Mouse (Mus musculus) hindbrain, embryonic 13.5 days (tissue): ENCODE measurements at regions not wholly inside any gene's neighbourhood (a gene's known extent, or its start where the extent isn't known, plus 50 kb on each side); places are given as distances from the start of the nearest gene placed in this dataset.
"Not testable (repeated sequence)": the region's sequence is repeated elsewhere in the genome, so short reads cannot be mapped to it uniquely, and the experiment has no call there.

ENCODE experiments used
- ATAC-seq: fragments of 200-750 bp; cut with Nextera tagmentation; 2 replicates; pipeline ENCODE4 v1.8.0; 2017; ENCODE audit warnings: moderate TSS enrichment; ENCODE audit not compliant: low FRiP score
- H3K27ac ChIP-seq: fragments of 300-500 bp; sonication (generic); 2 replicates; pipeline ENCODE4 v1.5.1; 2015; ENCODE audit warnings: inconsistent platforms, mild to moderate bottlenecking, moderate library complexity
- H3K27me3 ChIP-seq: fragments of 300-500 bp; sonication (generic); 2 replicates; pipeline ENCODE4 v1.6.1; 2015; ENCODE audit warnings: mild to moderate bottlenecking, inconsistent platforms
- H3K36me3 ChIP-seq: fragments of 300-500 bp; sonication (generic); 2 replicates; pipeline ENCODE4 v1.6.1; 2015; ENCODE audit warnings: mild to moderate bottlenecking, inconsistent platforms
- H3K4me1 ChIP-seq: fragments of 300-500 bp; sonication (generic); replicated peaks from 2 replicates; pipeline ENCODE4 v1.6.1; 2015; ENCODE audit warnings: inconsistent platforms
- H3K4me2 ChIP-seq: fragments of 300-500 bp; sonication (generic); 2 replicates; pipeline ENCODE4 v1.6.1; 2015; ENCODE audit warnings: inconsistent platforms, mild to moderate bottlenecking, moderate library complexity
- H3K4me3 ChIP-seq: fragments of 300-500 bp; sonication (generic); 2 replicates; pipeline ENCODE4 v1.5.1; 2015; ENCODE audit warnings: mild to moderate bottlenecking, inconsistent platforms
- H3K9ac ChIP-seq: fragments of 300-500 bp; sonication (generic); 2 replicates; pipeline ENCODE4 v1.6.1; 2015; ENCODE audit warnings: mild to moderate bottlenecking, inconsistent platforms
- H3K9me3 ChIP-seq: fragments of 300-500 bp; sonication (generic); 2 replicates; pipeline ENCODE4 v1.6.1; 2016; ENCODE audit warnings: inconsistent platforms
- WGBS: fragments of 180-500 bp; shearing (Covaris S2); methylation state at CpG from one replicate; pipeline ENCODE4 v1.1.7; 2015; 5-methylcytosine and 5-hydroxymethylcytosine counted together

DNA sequence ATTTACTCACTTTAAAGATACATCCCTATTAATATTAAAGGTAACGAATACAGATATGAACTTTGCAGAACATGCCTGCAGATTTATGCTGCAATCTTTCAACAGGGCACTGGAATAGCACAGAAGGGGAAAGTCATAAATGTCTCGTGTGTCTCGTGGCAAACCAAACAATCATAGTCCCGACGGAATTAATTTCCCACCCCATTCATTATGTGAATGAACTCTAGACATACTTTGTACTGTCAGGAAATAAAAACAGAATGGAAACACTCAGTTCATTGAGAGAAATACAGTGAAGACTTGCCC lies 288.1 kb upstream of the Zic4 start:
- WGBS = 47% methylated on average over 5 of the region's 5 CpGs
- Histone ChIP-seq H3K9ac (no peak overlapping the region), H3K4me3 (no peak overlapping the region), H3K4me1 (no peaks in the 10 kb centered on the region), H3K27ac (no peak overlapping the region), H3K27me3 (no peaks in the 10 kb centered on the region), H3K9me3 (no peaks in the 10 kb centered on the region), H3K4me2 (no peak overlapping the region), H3K36me3 (no peaks in the 10 kb centered on the region)
- no peak for ATAC-seq

DNA sequence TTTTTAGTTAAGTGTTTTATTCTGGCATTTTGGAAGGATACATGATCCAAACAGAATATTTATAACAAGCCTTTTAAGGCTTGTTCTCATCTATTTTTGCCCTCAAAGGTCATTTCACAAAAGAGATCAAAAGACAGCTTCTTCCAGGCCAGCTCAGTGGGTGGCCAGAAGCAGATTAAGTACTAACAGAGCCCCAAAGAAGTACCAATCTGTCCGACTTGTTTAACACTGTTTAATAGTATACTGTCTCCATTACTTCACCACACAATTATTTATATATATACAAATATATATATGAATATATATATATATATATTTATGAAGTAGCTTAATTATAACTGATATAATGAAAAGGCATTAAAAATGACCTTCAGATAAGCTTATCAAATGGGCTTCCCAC lies 284.7 kb upstream of the Zic4 start:
- ATAC-seq = no peak
- Histone ChIP-seq H3K4me2 (no peak overlapping the region), H3K36me3 (no peaks in the 10 kb centered on the region), H3K27ac (no peak overlapping the region), H3K27me3 (no peaks in the 10 kb centered on the region), H3K9ac (no peak overlapping the region), H3K4me3 (no peak overlapping the region), H3K4me1 (no peaks in the 10 kb centered on the region), H3K9me3 (no peaks in the 10 kb centered on the region)
- WGBS = 30% methylated on average over 1 of the region's 1 CpGs

DNA sequence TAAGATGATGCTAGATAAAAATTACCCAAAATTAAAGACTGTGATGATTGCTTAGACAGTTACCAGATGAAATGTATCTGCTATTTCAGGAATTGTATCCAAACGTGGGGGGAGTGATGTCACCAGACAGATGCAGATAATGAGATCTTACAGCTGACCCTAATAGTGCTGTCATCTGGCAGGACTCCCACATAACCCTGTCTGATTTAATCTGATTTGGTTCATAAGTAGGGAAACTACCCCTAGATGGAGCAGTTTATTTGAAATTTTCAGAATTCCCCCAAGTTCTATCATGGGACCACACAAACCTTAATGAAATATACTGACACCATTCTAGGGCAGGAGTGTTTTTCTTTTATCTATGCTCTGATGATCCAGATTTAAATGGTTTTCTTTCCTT lies 278.4 kb upstream of the Zic4 start:
- Histone ChIP-seq H3K9me3 (no peaks in the 10 kb centered on the region), H3K27ac (no peak overlapping the region), H3K4me2 (no peak overlapping the region), H3K36me3 (no peaks in the 10 kb centered on the region), H3K9ac (no peak overlapping the region), H3K4me3 (no peak overlapping the region), H3K27me3 (no peaks in the 10 kb centered on the region), H3K4me1 (no peaks in the 10 kb centered on the region)
- no peak for ATAC-seq
- WGBS = 56% methylated on average over 1 of the region's 1 CpGs

DNA sequence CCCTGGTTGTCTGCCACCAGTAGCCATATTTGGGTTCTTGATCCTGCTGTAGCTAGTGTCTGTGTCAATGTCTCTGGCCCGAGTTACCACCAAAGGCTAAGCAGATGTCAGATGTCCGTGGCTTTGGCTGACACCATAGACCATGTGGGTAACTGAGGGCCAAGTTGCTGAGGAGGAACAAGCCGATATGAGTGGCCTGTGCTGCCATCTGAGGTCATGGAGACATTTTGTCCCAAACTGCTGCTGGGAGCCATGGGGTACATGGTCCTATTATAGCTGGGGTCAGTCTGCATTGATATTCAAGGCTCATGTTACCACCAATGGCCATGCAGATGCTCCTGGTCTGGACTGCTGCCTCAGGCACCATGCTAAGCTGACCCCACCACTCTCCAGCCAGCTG lies 276.3 kb upstream of the Zic4 start:
- 89% methylated on average over 3 of the region's 3 CpGs for WGBS
- Histone ChIP-seq H3K4me2 (no peak overlapping the region), H3K27me3 (no peaks in the 10 kb centered on the region), H3K4me1 (no peaks in the 10 kb centered on the region), H3K4me3 (no peak overlapping the region), H3K36me3 (no peaks in the 10 kb centered on the region), H3K9ac (no peak overlapping the region), H3K9me3 (no peaks in the 10 kb centered on the region), H3K27ac (no peak overlapping the region)
- ATAC-seq = no peak

GRCm38 (mm10) chr9:91089348-91089747 lies 272.9 kb upstream of the Zic4 start:
- H3K4me3 ChIP-seq = no peak overlapping the region
- no peaks in the 10 kb centered on the region for H3K4me1 ChIP-seq
- no peaks in the 10 kb centered on the region for H3K27me3 ChIP-seq
- WGBS = 31% methylated on average over 2 of the region's 2 CpGs
- no peak overlapping the region for H3K27ac ChIP-seq
- H3K9ac ChIP-seq = no peak overlapping the region
- no peak overlapping the region for H3K4me2 ChIP-seq
- no peaks in the 10 kb centered on the region for H3K9me3 ChIP-seq
- peak; percentile 61; the same call in 1 of the 2 replicates for ATAC-seq
- H3K36me3 ChIP-seq = no peaks in the 10 kb centered on the region

DNA sequence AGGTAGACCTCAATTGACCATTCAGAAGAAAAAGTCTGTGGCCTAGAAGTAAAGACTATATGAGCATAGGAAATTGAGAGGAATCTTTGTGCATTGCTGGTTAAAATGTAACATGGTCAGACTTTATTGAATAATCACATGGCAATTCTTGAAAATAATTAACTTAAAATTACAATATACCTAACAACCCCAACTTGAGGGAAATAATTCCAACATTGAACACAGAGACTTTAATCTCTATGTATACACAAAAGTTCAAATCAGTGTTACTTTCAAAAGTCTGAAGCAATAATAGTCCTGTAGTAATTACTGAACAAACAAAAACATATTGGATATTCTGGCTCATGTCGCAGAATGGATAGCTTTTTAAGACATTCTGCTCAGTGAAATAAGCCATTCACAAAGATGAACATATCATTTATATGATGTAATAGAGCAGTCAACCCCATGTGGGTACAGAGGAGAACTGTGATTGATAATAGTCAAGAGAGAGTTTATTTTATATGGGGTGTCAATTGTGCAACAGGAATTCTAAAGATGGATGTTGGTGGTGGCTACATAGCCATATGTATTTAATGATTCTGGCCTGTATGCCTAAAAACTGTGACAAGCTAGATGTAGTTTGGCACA lies 270.7 kb upstream of the Zic4 start:
- no peak for ATAC-seq
- Histone ChIP-seq H3K36me3 (no peaks in the 10 kb centered on the region), H3K4me1 (no peaks in the 10 kb centered on the region), H3K9me3 (no peaks in the 10 kb centered on the region), H3K9ac (no peak overlapping the region), H3K27me3 (no peaks in the 10 kb centered on the region), H3K27ac (no peak overlapping the region), H3K4me3 (no peak overlapping the region), H3K4me2 (no peak overlapping the region)
- 91% methylated on average over 1 of the region's 1 CpGs for WGBS

DNA sequence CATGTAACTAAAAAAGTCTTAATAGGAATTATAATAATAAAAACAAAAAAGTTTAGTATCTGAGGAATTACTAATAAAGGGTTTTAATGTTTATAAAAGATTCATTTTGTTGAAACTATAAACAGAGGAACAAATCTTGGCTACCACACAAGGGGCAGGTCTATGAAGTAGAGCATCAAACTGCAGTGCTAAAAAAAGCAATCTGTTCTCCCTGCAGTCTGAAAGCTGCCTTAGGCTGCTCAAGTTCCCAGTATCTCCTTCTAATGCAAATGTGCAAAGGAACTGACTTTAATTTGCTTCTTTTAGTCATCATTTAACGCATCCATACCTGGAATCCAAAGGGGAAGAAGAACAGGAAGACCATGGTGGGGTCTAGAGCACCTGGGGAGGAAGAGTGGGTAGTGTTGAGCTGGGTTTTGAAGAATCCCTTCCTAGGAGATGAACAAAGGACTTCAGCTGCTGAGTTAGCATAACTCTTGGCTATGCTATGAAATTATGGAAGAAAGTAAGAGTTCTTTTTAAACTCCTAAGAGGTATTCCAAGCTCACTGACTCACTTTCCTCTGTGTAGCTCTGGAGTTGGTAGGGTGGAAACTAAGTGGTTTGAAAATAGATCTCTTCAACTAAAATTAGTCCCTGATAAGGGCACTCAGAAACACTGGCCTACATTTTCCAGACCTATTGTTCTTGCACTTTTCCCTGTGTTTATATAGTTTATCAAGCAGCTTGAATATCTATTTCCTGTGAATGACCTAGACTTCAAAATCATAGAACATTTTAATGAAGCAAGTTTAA lies 260.4 kb upstream of the Zic4 start:
- Histone ChIP-seq H3K4me1 (no peaks in the 10 kb centered on the region), H3K9ac (no peak overlapping the region), H3K27me3 (no peaks in the 10 kb centered on the region), H3K36me3 (no peaks in the 10 kb centered on the region), H3K27ac (no peak overlapping the region), H3K9me3 (no peaks in the 10 kb centered on the region), H3K4me2 (no peak overlapping the region), H3K4me3 (no peak overlapping the region)
- WGBS = 57% methylated on average over 1 of the region's 1 CpGs
- ATAC-seq = no peak

DNA sequence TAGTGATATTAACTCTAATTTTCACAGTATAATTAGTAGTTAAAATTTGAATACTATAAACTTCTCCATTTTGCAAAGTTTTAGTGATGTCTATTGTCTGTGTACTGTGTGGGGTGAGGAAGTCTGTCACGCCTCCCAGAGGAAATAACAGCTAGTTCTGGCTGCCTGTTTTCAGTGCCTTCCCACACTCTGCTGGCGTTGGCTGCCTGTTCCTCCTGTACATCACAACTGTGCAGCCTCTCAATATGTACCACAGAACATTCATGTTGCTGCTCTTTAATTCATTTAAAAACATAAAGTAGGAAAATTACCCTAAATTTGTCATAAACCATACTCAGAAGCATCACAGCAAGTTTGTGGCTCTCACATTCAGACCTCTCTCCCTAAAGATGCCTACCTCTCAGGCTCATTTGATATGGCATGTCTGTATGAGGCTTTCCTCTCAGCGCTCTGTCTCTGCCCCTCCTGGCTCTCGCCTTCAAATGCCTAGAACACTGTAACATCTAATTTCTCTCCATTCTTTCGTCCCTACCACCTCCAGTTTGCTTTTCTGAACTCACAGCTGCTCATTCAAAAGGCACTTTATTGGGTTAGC lies 239.7 kb upstream of the Zic4 start:
- Histone ChIP-seq H3K4me1 (0 out of 2 replicates have a peak, but pooled peaks cover 3% of the 10 kb centered on the region), H3K9me3 (no peaks in the 10 kb centered on the region), H3K4me2 (no peak overlapping the region), H3K27ac (no peak overlapping the region), H3K9ac (no peak overlapping the region), H3K4me3 (no peak overlapping the region), H3K36me3 (no peaks in the 10 kb centered on the region), H3K27me3 (no peaks in the 10 kb centered on the region)
- 77% methylated on average over 5 of the region's 5 CpGs for WGBS
- no peak for ATAC-seq

DNA sequence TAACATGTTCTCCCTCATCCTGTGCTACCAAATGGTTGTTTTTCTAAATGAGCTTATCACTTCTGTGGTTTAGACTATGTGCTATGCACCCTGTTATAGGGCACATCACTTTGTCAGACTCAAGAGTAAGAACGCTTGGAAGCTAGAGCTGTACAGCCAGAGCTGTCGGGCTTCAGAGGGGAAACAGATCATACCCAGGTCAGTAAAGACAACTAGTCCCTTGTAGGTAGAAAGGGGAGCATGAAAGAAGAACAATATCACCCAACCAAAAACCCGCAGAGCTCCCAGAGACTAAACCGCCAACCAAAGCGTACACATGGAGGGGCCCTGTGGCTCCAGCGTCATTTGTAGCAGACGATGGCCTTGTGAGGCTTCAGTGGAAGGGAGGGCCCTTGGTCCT lies 239.0 kb upstream of the Zic4 start:
- ATAC-seq = no peak
- H3K4me1 ChIP-seq = 0 out of 2 replicates have a peak, but pooled peaks cover 3% of the 10 kb centered on the region
- H3K4me2 ChIP-seq = no peak overlapping the region
- no peaks in the 10 kb centered on the region for H3K9me3 ChIP-seq
- no peak overlapping the region for H3K9ac ChIP-seq
- H3K27ac ChIP-seq = no peak overlapping the region
- no peaks in the 10 kb centered on the region for H3K27me3 ChIP-seq
- H3K36me3 ChIP-seq = no peaks in the 10 kb centered on the region
- no peak overlapping the region for H3K4me3 ChIP-seq
- 95% methylated on average over 7 of the region's 7 CpGs for WGBS

DNA sequence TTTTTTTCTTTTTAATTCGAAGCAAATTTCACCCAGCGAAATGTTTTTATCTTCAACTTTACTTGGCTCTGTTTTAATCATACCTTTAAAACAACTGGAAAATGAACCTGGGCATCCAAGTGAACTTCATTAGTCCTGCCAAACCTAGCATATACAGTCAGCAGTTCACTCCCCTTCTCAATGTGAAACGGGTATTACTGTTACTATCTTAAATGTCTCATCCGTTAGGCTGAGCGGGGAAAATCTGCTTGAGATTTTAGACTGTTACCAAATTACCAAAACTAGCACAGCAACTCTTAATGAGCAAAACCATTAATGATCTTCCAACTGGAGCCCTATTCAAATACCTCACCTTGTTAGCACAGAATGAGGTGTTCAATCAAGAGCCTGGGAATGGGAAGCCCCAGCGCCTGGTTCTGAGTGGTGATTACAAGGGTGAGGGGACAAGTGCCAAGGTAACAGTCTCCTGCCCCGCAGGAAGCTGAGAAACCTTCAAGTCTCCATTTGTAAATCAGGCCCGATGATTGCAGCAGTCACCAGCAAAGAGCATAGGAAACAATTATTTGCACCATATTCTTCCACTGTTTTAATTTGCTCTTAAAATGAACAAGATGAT lies 235.5 kb upstream of the Zic4 start:
- ATAC-seq = no peak
- H3K4me1 ChIP-seq = 0 out of 2 replicates have a peak, but pooled peaks cover 3% of the 10 kb centered on the region
- H3K4me3 ChIP-seq = no peak overlapping the region
- no peaks in the 10 kb centered on the region for H3K9me3 ChIP-seq
- H3K4me2 ChIP-seq = no peak overlapping the region
- no peaks in the 10 kb centered on the region for H3K27me3 ChIP-seq
- H3K9ac ChIP-seq = no peak overlapping the region
- WGBS = 70% methylated on average over 8 of the region's 8 CpGs
- no peaks in the 10 kb centered on the region for H3K36me3 ChIP-seq
- no peak overlapping the region for H3K27ac ChIP-seq

DNA sequence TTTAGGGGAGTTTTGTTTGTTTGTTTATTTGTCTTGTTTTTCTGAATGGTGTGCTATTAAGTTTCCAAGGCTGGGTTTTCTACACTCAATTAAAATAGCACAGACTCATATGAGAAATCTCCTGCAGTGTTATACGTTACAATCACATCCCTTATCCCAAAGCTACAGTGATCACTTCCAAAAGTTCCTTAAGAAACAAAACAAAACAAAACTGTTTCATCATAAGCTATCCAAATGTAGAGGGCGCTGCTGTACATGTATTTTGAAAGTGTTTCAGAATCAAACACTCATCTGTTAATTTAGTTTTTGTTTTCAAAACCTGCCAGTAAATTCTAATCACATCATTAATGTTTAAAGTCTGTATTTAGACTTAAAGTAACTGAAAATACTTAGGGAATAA lies 233.7 kb upstream of the Zic4 start:
- H3K4me1 ChIP-seq, H3K27me3 ChIP-seq, H3K4me3 ChIP-seq, H3K9ac ChIP-seq, ATAC-seq, H3K4me2 ChIP-seq, H3K36me3 ChIP-seq, H3K27ac ChIP-seq, H3K9me3 ChIP-seq: not testable (repeated sequence)
- 60% methylated on average over 2 of the region's 2 CpGs for WGBS

DNA sequence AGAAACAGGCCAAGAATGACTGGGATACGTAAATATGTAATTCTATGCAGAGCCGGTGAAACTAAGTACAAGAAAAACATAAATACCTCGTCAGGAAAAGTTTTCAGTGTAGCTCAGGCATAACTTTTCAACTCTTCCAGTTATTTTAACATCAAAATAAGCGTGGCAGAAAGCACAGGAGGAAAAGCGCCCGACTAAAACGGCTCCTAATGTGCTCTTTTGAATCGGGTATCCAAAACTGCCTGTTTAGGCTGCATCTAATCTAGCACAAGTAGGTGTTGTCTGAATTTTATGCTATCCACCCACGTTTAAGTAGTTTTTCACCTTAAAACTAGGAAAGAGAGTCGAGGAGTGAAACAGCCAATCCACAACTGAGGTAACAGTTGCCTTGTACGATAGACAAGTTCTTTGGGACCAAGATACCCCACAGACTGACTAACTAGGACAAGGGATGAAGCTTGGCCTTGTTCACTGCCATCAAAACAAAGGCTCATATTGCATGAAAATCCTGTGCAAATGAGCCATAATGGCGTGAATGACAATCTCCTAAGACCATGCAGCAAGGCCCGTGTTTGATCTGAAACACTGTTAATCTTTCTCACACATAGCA lies 232.0 kb upstream of the Zic4 start:
- ATAC-seq = no peak

More for the DNA sequence above, 232.0 kb upstream of the Zic4 start:
- no peak overlapping the region for H3K27ac ChIP-seq
- H3K36me3 ChIP-seq = no peaks in the 10 kb centered on the region
- 78% methylated on average over 13 of the region's 13 CpGs for WGBS
- H3K4me3 ChIP-seq = no peak overlapping the region
- 0 out of 2 replicates have a peak, but pooled peaks cover 3% of the 10 kb centered on the region for H3K4me1 ChIP-seq
- H3K9ac ChIP-seq = no peak overlapping the region
- H3K27me3 ChIP-seq = no peaks in the 10 kb centered on the region
- H3K9me3 ChIP-seq = no peaks in the 10 kb centered on the region
- H3K4me2 ChIP-seq = no peak overlapping the region
